Mouse (Mus musculus) cerebellum, adult 2 months (tissue): ENCODE measurements around the gene Sytl2. TPM values are rescaled to one million over a fixed set of nuclear protein-coding genes. Genes with fewer than 3 reads are reported as not detected.

Source experiments
- DNase-seq, 2 experiments: peaks; one replicate each; pipeline ENCODE4 v3.0.0; 2021
- H3K27ac ChIP-seq: fragments of 200-500 bp; 2 replicates; pipeline ENCODE4 v1.5.1; 2012; ENCODE audit warnings: low read length, control low read depth, inconsistent platforms; ENCODE audit not compliant: insufficient read depth
- H3K27me3 ChIP-seq: fragments of 200-500 bp; 2 replicates; pipeline ENCODE4 v1.6.1; 2012; ENCODE audit warnings: inconsistent platforms, mild to moderate bottlenecking, low read length, moderate library complexity; ENCODE audit not compliant: control insufficient read depth, insufficient read depth
- H3K4me1 ChIP-seq: fragments of 200-500 bp; 2 replicates; pipeline ENCODE4 v1.6.1; 2011; ENCODE audit warnings: low read length; ENCODE audit not compliant: control insufficient read depth, insufficient read depth
- H3K4me3 ChIP-seq: fragments of 200-500 bp; replicated peaks from 2 replicates; pipeline ENCODE3; 2011; ENCODE audit warnings: mild to moderate bottlenecking, low read depth, low read length, control low read depth; ENCODE audit not compliant: insufficient read depth
- CTCF ChIP-seq: fragments of 200-500 bp; IDR thresholded peaks from 2 replicates; pipeline ENCODE4 v1.5.1; 2011; ENCODE audit warnings: low read depth, mild to moderate bottlenecking, control low read depth, low read length, moderate library complexity, borderline replicate concordance; ENCODE audit not compliant: insufficient read depth
- POLR2A ChIP-seq: fragments of 200-500 bp; IDR thresholded peaks from 2 replicates; pipeline ENCODE4 v1.6.1; 2011; ENCODE audit warnings: low read length, control low read depth, borderline replicate concordance; ENCODE audit not compliant: insufficient read depth
- WGBS: fragments of 180-500 bp; shearing (Covaris S2); methylation state at CpG from one replicate; pipeline ENCODE4 v1.1.7; 2018; 5-methylcytosine and 5-hydroxymethylcytosine counted together
- polyA plus RNA-seq: library from polyadenylated mRNA; depleted of rRNA; stranded (reverse); fragments of >200 nt; gene quantifications from 2 replicates; pipeline ENCODE4 v1.2.3, GENCODE M21; 2012

Sytl2 gene
- polyA plus RNA-seq, 1 experiment, result 44.8 TPM

GRCm38 (mm10) chr7:90355995-90356394, 53.9 kb downstream of the Sytl2 start:
- WGBS, result 93% methylated on average over 2 of the region's 2 CpGs
- Histone ChIP-seq H3K27ac (no peak overlapping the region; the same call in 1 of the 2 replicates), H3K4me3 (no peak overlapping the region), H3K4me1 (peaks cover 5% of the 10 kb centered on the region; the same call in 1 of the 2 replicates), H3K27me3 (no peaks in the 10 kb centered on the region)
- TF ChIP-seq POLR2A (no peak), CTCF (no peak)
- no peak for DNase-seq

- no peaks in the 10 kb centered on the region for H3K27me3 ChIP-seq
- no peak overlapping the region for H3K4me3 ChIP-seq
- 82% methylated on average over 7 of the region's 7 CpGs for WGBS
- DNase-seq, result no peak
- H3K27ac ChIP-seq, result no peak overlapping the region
- no peaks in the 10 kb centered on the region for H3K4me1 ChIP-seq
- TF ChIP-seq CTCF, result no peak
- TF ChIP-seq POLR2A, result no peak
These were observed 60.7 kb downstream of the Sytl2 start for GRCm38 (mm10) chr7:90362788-90363187.

GRCm38 (mm10) chr7:90370071-90370851, 68.2 kb downstream of the Sytl2 start:
- TF ChIP-seq CTCF, result no peak
- TF ChIP-seq POLR2A, result no peak
- peak; percentile 63 to 82 for DNase-seq
- H3K27ac ChIP-seq, result peak overlapping the region; percentile 8; the same call in 1 of the 2 replicates
- 28% methylated on average over 6 of the region's 6 CpGs for WGBS
- no peaks in the 10 kb centered on the region for H3K27me3 ChIP-seq
- H3K4me1 ChIP-seq, result peaks cover 14% of the 10 kb centered on the region; the same call in 1 of the 2 replicates
- no peak overlapping the region for H3K4me3 ChIP-seq

- no peak overlapping the region for H3K4me3 ChIP-seq
- no peaks in the 10 kb centered on the region for H3K27me3 ChIP-seq
- TF ChIP-seq CTCF (no peak), POLR2A (no peak)
- 88% methylated on average over 4 of the region's 4 CpGs for WGBS
- no peak for DNase-seq
- no peak overlapping the region for H3K27ac ChIP-seq
- H3K4me1 ChIP-seq, result peaks cover 14% of the 10 kb centered on the region; the same call in 1 of the 2 replicates
These were observed 70.8 kb downstream of the Sytl2 start for GRCm38 (mm10) chr7:90372804-90373203.

- no peaks in the 10 kb centered on the region for H3K4me1 ChIP-seq
- 94% methylated on average over 2 of the region's 2 CpGs for WGBS
- H3K4me3 ChIP-seq, result no peak overlapping the region
- no peak overlapping the region for H3K27ac ChIP-seq
- TF ChIP-seq POLR2A (no peak), CTCF (no peak)
- DNase-seq, result no peak
- H3K27me3 ChIP-seq, result no peaks in the 10 kb centered on the region
These were observed 82.4 kb downstream of the Sytl2 start for GRCm38 (mm10) chr7:90384411-90384810.

- no peak for TF ChIP-seq CTCF
- TF ChIP-seq POLR2A, result no peak
- Histone ChIP-seq H3K27ac (no peak overlapping the region), H3K27me3 (no peaks in the 10 kb centered on the region), H3K4me3 (peak overlapping the region; percentile 53), H3K4me1 (no peaks in the 10 kb centered on the region)
- no peak for DNase-seq
- WGBS, result 12% methylated on average over 8 of the region's 8 CpGs
These were observed 84.9 kb downstream of the Sytl2 start for GRCm38 (mm10) chr7:90386885-90387459.

GRCm38 (mm10) chr7:90389765-90390164, 87.7 kb downstream of the Sytl2 start:
- DNase-seq, result no peak
- Histone ChIP-seq H3K4me3 (no peak overlapping the region), H3K4me1 (no peaks in the 10 kb centered on the region), H3K27me3 (no peaks in the 10 kb centered on the region), H3K27ac (no peak overlapping the region)
- WGBS, result 60% methylated on average over 3 of the region's 3 CpGs
- TF ChIP-seq CTCF (no peak), POLR2A (no peak)

- TF ChIP-seq CTCF, result no peak
- TF ChIP-seq POLR2A, result no peak
- DNase-seq, result no peak
- H3K4me1 ChIP-seq, result no peaks in the 10 kb centered on the region
- H3K27ac ChIP-seq, result no peak overlapping the region
- 74% methylated on average over 4 of the region's 4 CpGs for WGBS
- no peak overlapping the region for H3K4me3 ChIP-seq
- no peaks in the 10 kb centered on the region for H3K27me3 ChIP-seq
These were observed 93.0 kb downstream of the Sytl2 start for GRCm38 (mm10) chr7:90395073-90395472.
